ENCODE assay signal across 9 mouse cellular contexts in the genomic region with DNA sequence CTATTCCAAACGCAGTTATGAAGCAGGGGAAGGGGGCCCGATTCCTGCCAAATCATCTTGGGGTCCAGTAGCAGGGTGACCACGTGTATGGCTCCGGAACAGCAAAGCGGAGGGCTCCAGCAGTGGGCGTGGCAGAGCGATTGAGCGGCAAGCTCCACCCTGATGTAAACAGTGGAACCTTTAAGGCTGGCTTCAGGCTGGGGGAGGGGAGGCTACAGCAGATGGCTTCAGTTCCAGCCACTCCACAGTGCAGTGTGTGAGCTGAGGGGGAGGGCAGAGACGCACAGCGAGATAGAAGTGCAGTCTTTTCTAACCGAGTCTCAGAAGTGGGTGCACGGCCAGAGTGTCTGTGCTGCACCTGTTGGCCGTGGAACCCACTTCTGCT. TPM values are rescaled to one million over a fixed set of nuclear protein-coding genes. Genes with fewer than 3 reads are reported as not detected.
DNase-seq lines count a peak whose midpoint lies in the region; ATAC-seq and TF ChIP-seq lines count a peak whose summit lies in the region.
"Had no signal": no experiment of that assay in that cellular context is flagged by ENCODE, and none has a peak within 500 bp of the region (broad histone marks: within the 10 kb centered on the region; RNA-seq: fewer than 3 reads in every experiment).

No protein-coding gene starts in this region.

- peak overlapping the region; percentile 42; the same call in 1 of the 2 replicates for H3K9ac ChIP-seq in ES-E14 (ENCODE audit: insufficient read depth, low read depth, low read length, poor library complexity, severe bottlenecking)
- H3K9ac ChIP-seq in forebrain, postnatal 0 days: no peak overlapping the region
- H3K9ac ChIP-seq in lung, embryonic 14.5 days: no peak overlapping the region

- no peaks in the 10 kb centered on the region for H3K27me3 ChIP-seq in forebrain, postnatal 0 days (ENCODE audit: insufficient read depth, low read length)
- no peaks in the 10 kb centered on the region for H3K27me3 ChIP-seq in lung, embryonic 14.5 days (ENCODE audit: insufficient read depth, low read length)
- H3K27me3 ChIP-seq: megakaryocyte, embryonic 14.5 days had no signal

- no peak for TF ChIP-seq CTCF in forebrain, postnatal 0 days (IDR thresholded peaks at IDR 0.05; ENCODE audit: low read depth)
- no peak for TF ChIP-seq CTCF in lung, embryonic 14.5 days (IDR thresholded peaks at IDR 0.05; ENCODE audit: low read depth)
- no peak for TF ChIP-seq CTCF in gastrocnemius, adult 2 months (IDR thresholded peaks at IDR 0.05)

- WGBS in forebrain, postnatal 0 days: 16% methylated on average over 13 of the region's 13 CpGs
- 4% methylated on average over 13 of the region's 13 CpGs for WGBS in lung, embryonic 14.5 days

- peak overlapping the region; percentile 37 for H3K4me2 ChIP-seq in forebrain, postnatal 0 days (ENCODE audit: low read depth)
- H3K4me2 ChIP-seq in lung, embryonic 14.5 days: peak overlapping the region; percentile 50

- peak; percentile 97 for ATAC-seq in forebrain, postnatal 0 days
- ATAC-seq in lung, embryonic 14.5 days (ENCODE audit: insufficient read depth): peak; percentile 98

- H3K4me1 ChIP-seq in ES-E14 (ENCODE audit: control insufficient read depth in 2 of 2, insufficient read depth in 2 of 2, low read length in 2 of 2, poor library complexity in 1 of 2): no peaks in the 10 kb centered on the region; a peak in 1 of 4 replicates
- no peaks in the 10 kb centered on the region for H3K4me1 ChIP-seq in forebrain, postnatal 0 days (ENCODE audit: insufficient read depth)
- no peaks in the 10 kb centered on the region; the same call in 1 of the 2 replicates for H3K4me1 ChIP-seq in lung, embryonic 14.5 days (ENCODE audit: insufficient read depth)

- intact Hi-C loops in gastrocnemius, adult 2 months (cut with DNase I): no loop called here

- peaks cover 19% of the 10 kb centered on the region for H3K36me3 ChIP-seq in ES-E14 (ENCODE audit: control insufficient read depth, insufficient read depth, low read length, poor library complexity, severe bottlenecking)
- H3K36me3 ChIP-seq in forebrain, postnatal 0 days (ENCODE audit: insufficient read depth): peaks cover 20% of the 10 kb centered on the region
- peaks cover 49% of the 10 kb centered on the region for H3K36me3 ChIP-seq in lung, embryonic 14.5 days (ENCODE audit: insufficient read depth)

- H3K27ac ChIP-seq in ES-E14 (ENCODE audit: insufficient read depth, low read depth, low read length, poor library complexity, severe bottlenecking): peak overlapping the region; percentile 28
- no peak overlapping the region for H3K27ac ChIP-seq in forebrain, postnatal 0 days (ENCODE audit: low read depth, low read length)
- H3K27ac ChIP-seq in lung, embryonic 14.5 days (ENCODE audit: low read depth): peak overlapping the region; percentile 73; the same call in 1 of the 2 replicates
- no peak overlapping the region for H3K27ac ChIP-seq in gastrocnemius, adult 2 months

- H3K4me3 ChIP-seq in ES-E14 (ENCODE audit: insufficient read depth in 1 of 2, low read depth in 1 of 2, low read length in 2 of 2, poor library complexity in 1 of 2, severe bottlenecking in 1 of 2): peak overlapping the region; percentile 30 to 42
- H3K4me3 ChIP-seq in forebrain, postnatal 0 days (ENCODE audit: low read depth, low read length): no peak overlapping the region
- H3K4me3 ChIP-seq in lung, embryonic 14.5 days (ENCODE audit: low read depth, low read length): 0 out of 2 replicates have a peak overlapping the region, but pooled peaks have one; percentile 8
- H3K4me3 ChIP-seq in gastrocnemius, adult 2 months: no peak overlapping the region
- H3K4me3 ChIP-seq: megakaryocyte, embryonic 14.5 days had no signal

- no peaks in the 10 kb centered on the region for H3K9me3 ChIP-seq in ES-E14 (ENCODE audit: control insufficient read depth, insufficient read depth, low read depth, low read length)
- no peaks in the 10 kb centered on the region for H3K9me3 ChIP-seq in forebrain, postnatal 0 days (ENCODE audit: low read length)
- no peaks in the 10 kb centered on the region for H3K9me3 ChIP-seq in lung, embryonic 14.5 days (ENCODE audit: low read depth, low read length)
- H3K9me3 ChIP-seq: megakaryocyte, embryonic 14.5 days had no signal

- in situ Hi-C loops in ES-E14 (cut with MboI; ENCODE audit: low sequenced_read_pairs in 2 of 2, unreplicated experiment in 2 of 2): no loop called here

- peak; percentile 65 for DNase-seq in ES-E14 (ENCODE audit: low read depth, low spot score)
- peak; percentile 18 for DNase-seq in cerebellum, adult 8-10 months
- peak; percentile 45 for DNase-seq in forebrain, postnatal 0 days
- DNase-seq in layer of hippocampus, postnatal 10 days (ENCODE audit: low spot score in 2 of 2): peak; percentile 31 to 57
- peak; percentile 94 for DNase-seq in lung, embryonic 14.5 days
- DNase-seq in retina, postnatal 1 day: peak; percentile 70
- DNase-seq in spleen, postnatal 36 days (ENCODE audit: low spot score in 2 of 2): no peak
- no peak for DNase-seq in gastrocnemius, adult 2 months

TF ChIP-seq in ES-E14, 5 proteins besides CTCF, POLR2A, EP300 and RAD21:
- no peak for TF ChIP-seq ZNF384 (IDR thresholded peaks at IDR 0.05; ENCODE audit: low read depth, low read length)
- no peak for TF ChIP-seq CHD2 (IDR thresholded peaks at IDR 0.05; ENCODE audit: low read depth, low read length)
- no peak for TF ChIP-seq ZC3H11A (IDR thresholded peaks at IDR 0.05; ENCODE audit: borderline replicate concordance, low read depth, low read length)
- TF ChIP-seq HCFC1 (IDR thresholded peaks at IDR 0.05; ENCODE audit: borderline replicate concordance, insufficient read depth, low read length): no peak
- TF ChIP-seq MAFK (IDR thresholded peaks at IDR 0.05; ENCODE audit: insufficient read depth, low read depth, low read length): no peak

RNA-seq across cellular contexts. Expression of a gene that starts 23.3 kb away (rescaled TPM):
- 48.3 and 64.5 TPM in 2 replicates for total RNA-seq in ES-E14 (2012; rRNA removed)
- 30.7 and 33.3 TPM in 2 replicates for total RNA-seq in forebrain, postnatal 0 days (2014; rRNA removed)
- polyA plus RNA-seq in forebrain, postnatal 0 days (2015; fragmentation: Nextera tagmentation; extraction: Ambion mirVana): 19.3 and 22.6 TPM in 2 replicates
- 10 to 100 TPM; 46.8 to 50.0 TPM for total RNA-seq in layer of hippocampus, postnatal 10 days (2021)
- 38.6 and 42.1 TPM in 2 replicates for polyA plus RNA-seq in lung, embryonic 14.5 days (2014; fragmentation: Nextera tagmentation; extraction: Ambion mirVana)
- 10 to 100 TPM; 32.2 to 42.6 TPM for total RNA-seq in gastrocnemius, adult 2 months (2021)

RNA-seq across cellular contexts. Expression of a gene that starts 46.0 kb away (rescaled TPM):
- 24.1 and 26.4 TPM in 2 replicates for total RNA-seq in ES-E14 (2012; rRNA removed)
- total RNA-seq in forebrain, postnatal 0 days (2014; rRNA removed): 19.2 and 23.2 TPM in 2 replicates
- 2.3 and 3.3 TPM in 2 replicates for polyA plus RNA-seq in forebrain, postnatal 0 days (2015; fragmentation: Nextera tagmentation; extraction: Ambion mirVana)
- 10 to 100 TPM; 55.0 to 58.0 TPM for total RNA-seq in layer of hippocampus, postnatal 10 days (2021)
- 3.4 and 3.5 TPM in 2 replicates for polyA plus RNA-seq in lung, embryonic 14.5 days (2014; fragmentation: Nextera tagmentation; extraction: Ambion mirVana)
- total RNA-seq in gastrocnemius, adult 2 months (2021): 10 to 100 TPM; 14.8 to 15.1 TPM

Comparison
In these comparisons a context has a peak if more than half of its experiments do, and no peak if none do; other contexts are left out.
1. DNase-seq: peak in ES-E14 (single experiment), cerebellum, adult 8-10 months (single experiment), forebrain, postnatal 0 days (single experiment), layer of hippocampus, postnatal 10 days (2 of 2), lung, embryonic 14.5 days (single experiment) and retina, postnatal 1 day (single experiment); none in spleen, postnatal 36 days (0 of 2) and gastrocnemius, adult 2 months (single experiment).
2. H3K27ac ChIP-seq: peak in ES-E14 (single experiment) and lung, embryonic 14.5 days (single experiment); none in forebrain, postnatal 0 days (single experiment) and gastrocnemius, adult 2 months (single experiment).
3. H3K4me3 ChIP-seq: peak in ES-E14 (2 of 2) and lung, embryonic 14.5 days (single experiment); none in forebrain, postnatal 0 days (single experiment) and gastrocnemius, adult 2 months (single experiment).